Mouse (Mus musculus): ENCODE data around the gene Traf1.

GRCm38 (mm10) chr2:34948622-34949021 lies 12.9 kb downstream of the Traf1 start:
- TF ChIP-seq CTCF (IDR thresholded peaks at IDR 0.05; ENCODE audit: borderline replicate concordance, insufficient read depth, low read length) (no peak), POLR2A (IDR thresholded peaks at IDR 0.05; ENCODE audit: low read depth, low read length) (no peak)
